Mouse (Mus musculus) thymus, adult 2 months (tissue): Measurements from ENCODE around the gene Palm.

Experiments
- CTCF ChIP-seq: fragments of 200-500 bp; IDR thresholded peaks from 2 replicates; pipeline ENCODE4 v1.5.1; 2012; ENCODE audit warnings: mild to moderate bottlenecking, control low read depth, low read length, moderate library complexity, borderline replicate concordance; ENCODE audit not compliant: control insufficient read depth, poor library complexity, insufficient read depth; ENCODE audit errors: extremely low read depth
- POLR2A ChIP-seq: fragments of 200-500 bp; IDR thresholded peaks from 2 replicates; pipeline ENCODE4 v1.6.1; 2012; ENCODE audit warnings: mild to moderate bottlenecking, low read length, control low read depth, moderate library complexity; ENCODE audit not compliant: control insufficient read depth, poor library complexity, insufficient read depth; ENCODE audit errors: extremely low read depth

GRCm38 (mm10) chr10:79779784-79780663 is 13.3 kb upstream of the Palm start:
- TF ChIP-seq CTCF, result peak; percentile 96
- TF ChIP-seq POLR2A, result no peak
